Comparison of ENCODE assay signal across 14 mouse cellular contexts in the genomic region with DNA sequence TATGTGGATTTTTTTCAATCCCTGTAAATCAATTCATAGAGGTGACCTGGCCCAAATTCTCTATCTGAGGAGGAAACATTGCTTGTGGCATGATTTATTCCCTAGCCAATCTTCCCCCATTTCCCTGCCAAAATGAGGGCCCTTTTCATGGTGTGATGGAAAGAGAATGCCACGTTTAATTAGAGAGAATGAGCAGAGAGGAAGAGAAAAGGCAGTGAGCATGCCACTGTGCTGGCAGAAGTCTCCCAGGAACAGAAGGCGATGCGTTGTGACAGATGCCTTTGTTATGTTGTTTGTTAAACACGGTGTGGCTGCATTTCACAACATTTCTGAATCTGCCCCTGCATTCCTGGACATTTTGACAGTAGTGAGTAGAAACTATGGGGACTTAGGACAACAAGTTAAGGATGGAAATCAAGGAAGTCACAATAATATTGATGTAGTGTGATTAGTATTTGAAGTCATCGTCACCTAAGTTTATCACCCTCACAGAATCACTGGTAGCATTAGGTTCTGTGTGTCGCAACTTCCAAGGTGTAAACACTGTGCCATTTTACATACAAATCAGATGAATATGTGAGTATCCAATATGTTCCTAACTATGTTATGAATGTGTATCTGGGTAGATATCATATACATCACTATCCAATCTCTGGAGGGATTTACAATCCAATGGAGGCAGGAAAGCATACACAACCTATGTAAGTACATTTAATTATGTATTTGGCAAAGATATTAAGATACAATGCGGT.
DNase-seq lines count a peak whose midpoint lies in the region; ATAC-seq lines count a peak whose summit lies in the region.
"Had no signal": no experiment of that assay in that cellular context is flagged by ENCODE, and none has a peak within 500 bp of the region (broad histone marks: within the 10 kb centered on the region; RNA-seq: fewer than 3 reads in every experiment).

No protein-coding gene starts in this region.

- H3K9ac ChIP-seq in hindbrain, embryonic 11.5 days (ENCODE audit: low read depth, low read length): no peak overlapping the region
- no peak overlapping the region for H3K9ac ChIP-seq in hindbrain, embryonic 14.5 days
- no peak overlapping the region for H3K9ac ChIP-seq in midbrain, embryonic 14.5 days (replicated peaks; ENCODE audit: low read length)
- H3K9ac ChIP-seq: heart, embryonic 12.5 days; neural tube, embryonic 12.5 days had no signal

- no peak overlapping the region for H3K4me2 ChIP-seq in hindbrain, embryonic 11.5 days (replicated peaks; ENCODE audit: low read depth, low read length)
- H3K4me2 ChIP-seq in hindbrain, embryonic 14.5 days (replicated peaks): no peak overlapping the region
- H3K4me2 ChIP-seq in midbrain, embryonic 14.5 days (ENCODE audit: low read length): no peak overlapping the region
- H3K4me2 ChIP-seq: heart, embryonic 12.5 days; neural tube, embryonic 12.5 days had no signal

- 55% methylated on average over 7 of the region's 7 CpGs for WGBS in hindbrain, embryonic 11.5 days
- 51% methylated on average over 7 of the region's 7 CpGs for WGBS in hindbrain, embryonic 10.5 days
- WGBS in hindbrain, embryonic 14.5 days: 38% methylated on average over 7 of the region's 7 CpGs
- whole genome bisulfite sequencing in midbrain, embryonic 14.5 days: 42% methylated on average over 7 of the region's 7 CpGs

- no peak for DNase-seq in hindbrain, embryonic 11.5 days (ENCODE audit: low spot score)
- no peak for DNase-seq in hindbrain, embryonic 10.5 days (ENCODE audit: low spot score)
- DNase-seq in hindbrain, embryonic 14.5 days (ENCODE audit: low spot score): peak; percentile 45
- peak; percentile 56 for DNase-seq in midbrain, embryonic 14.5 days
- no peak for DNase-seq in adrenal gland, adult 18-20 months (ENCODE audit: low spot score in 2 of 2)
- no peak for DNase-seq in adrenal gland, adult (ENCODE audit: inconsistent age in 2 of 2, low spot score in 1 of 2)
- DNase-seq: adrenal gland, postnatal 14 days; B cell, adult 2 months; liver; lung, postnatal 36 days had no signal

- ATAC-seq in hindbrain, embryonic 11.5 days (ENCODE audit: low FRiP score): 0 out of 2 replicates have a peak, but pooled peaks have one; percentile 49
- peak; percentile 99 for ATAC-seq in cerebellum, adult (ENCODE audit: insufficient number of reproducible peaks, low FRiP score, low TSS enrichment)
- ATAC-seq in hindbrain, embryonic 14.5 days (ENCODE audit: low FRiP score): peak; percentile 77; the same call in 1 of the 2 replicates
- ATAC-seq in midbrain, embryonic 14.5 days (ENCODE audit: low FRiP score, low TSS enrichment): peak; percentile 50; the same call in 1 of the 2 replicates
- no peak for ATAC-seq in megakaryocyte progenitor cell, adult 5-6 weeks (replicated peaks; ENCODE audit: poor library complexity)

- no peaks in the 10 kb centered on the region for H3K36me3 ChIP-seq in hindbrain, embryonic 11.5 days (ENCODE audit: control insufficient read depth, insufficient read depth, low read length)
- no peaks in the 10 kb centered on the region for H3K36me3 ChIP-seq in hindbrain, embryonic 10.5 days
- no peaks in the 10 kb centered on the region for H3K36me3 ChIP-seq in hindbrain, embryonic 14.5 days (replicated peaks; ENCODE audit: control insufficient read depth, insufficient read depth)
- H3K36me3 ChIP-seq in midbrain, embryonic 14.5 days (ENCODE audit: control insufficient read depth, insufficient read depth, low read length): no peaks in the 10 kb centered on the region
- H3K36me3 ChIP-seq: heart, embryonic 12.5 days; neural tube, embryonic 12.5 days had no signal

- H3K4me1 ChIP-seq in hindbrain, embryonic 11.5 days (replicated peaks; ENCODE audit: control insufficient read depth, insufficient read depth, low read length): no peaks in the 10 kb centered on the region
- H3K4me1 ChIP-seq in hindbrain, embryonic 10.5 days (replicated peaks): 0 out of 2 replicates have a peak, but pooled peaks cover 4% of the 10 kb centered on the region
- peaks cover 6% of the 10 kb centered on the region for H3K4me1 ChIP-seq in hindbrain, embryonic 14.5 days (replicated peaks; ENCODE audit: control insufficient read depth, insufficient read depth, low read length)
- no peaks in the 10 kb centered on the region for H3K4me1 ChIP-seq in midbrain, embryonic 14.5 days (ENCODE audit: control insufficient read depth, insufficient read depth, low read length)
- H3K4me1 ChIP-seq: heart, embryonic 12.5 days had no signal

- no peak overlapping the region for H3K27ac ChIP-seq in hindbrain, embryonic 11.5 days (ENCODE audit: low read depth, low read length)
- no peak overlapping the region for H3K27ac ChIP-seq in hindbrain, embryonic 10.5 days
- no peak overlapping the region for H3K27ac ChIP-seq in hindbrain, embryonic 14.5 days
- no peak overlapping the region; the same call in 1 of the 2 replicates for H3K27ac ChIP-seq in midbrain, embryonic 14.5 days (replicated peaks; ENCODE audit: low read depth, low read length)
- H3K27ac ChIP-seq: neural tube, embryonic 12.5 days had no signal

- H3K9me3 ChIP-seq in hindbrain, embryonic 11.5 days (ENCODE audit: control insufficient read depth, low read length): no peaks in the 10 kb centered on the region
- H3K9me3 ChIP-seq in hindbrain, embryonic 10.5 days: no peaks in the 10 kb centered on the region
- no peaks in the 10 kb centered on the region for H3K9me3 ChIP-seq in hindbrain, embryonic 14.5 days (ENCODE audit: control insufficient read depth, low read length)
- H3K9me3 ChIP-seq in midbrain, embryonic 14.5 days (ENCODE audit: control insufficient read depth, low read length): no peaks in the 10 kb centered on the region
- H3K9me3 ChIP-seq: heart, embryonic 12.5 days; neural tube, embryonic 12.5 days had no signal

- H3K27me3 ChIP-seq in hindbrain, embryonic 11.5 days (ENCODE audit: control insufficient read depth, insufficient read depth, low read length): no peaks in the 10 kb centered on the region
- H3K27me3 ChIP-seq in hindbrain, embryonic 10.5 days (ENCODE audit: insufficient read depth, poor library complexity, severe bottlenecking): no peaks in the 10 kb centered on the region
- H3K27me3 ChIP-seq in hindbrain, embryonic 14.5 days (ENCODE audit: control insufficient read depth, insufficient read depth, low read length): no peaks in the 10 kb centered on the region
- H3K27me3 ChIP-seq in midbrain, embryonic 14.5 days (ENCODE audit: control insufficient read depth, insufficient read depth, low read length): no peaks in the 10 kb centered on the region
- H3K27me3 ChIP-seq: heart, embryonic 12.5 days; neural tube, embryonic 12.5 days had no signal

- H3K4me3 ChIP-seq in hindbrain, embryonic 11.5 days (ENCODE audit: low read depth, low read length): no peak overlapping the region
- H3K4me3 ChIP-seq in hindbrain, embryonic 10.5 days: no peak overlapping the region
- H3K4me3 ChIP-seq in hindbrain, embryonic 14.5 days (replicated peaks; ENCODE audit: low read length): no peak overlapping the region
- H3K4me3 ChIP-seq in midbrain, embryonic 14.5 days (replicated peaks; ENCODE audit: low read depth, low read length): no peak overlapping the region
- H3K4me3 ChIP-seq: heart, embryonic 12.5 days; neural tube, embryonic 12.5 days had no signal

Comparison
In these comparisons a context has a peak if more than half of its experiments do, and no peak if none do; other contexts are left out.
1. DNase-seq: peak in hindbrain, embryonic 14.5 days (single experiment) and midbrain, embryonic 14.5 days (single experiment); none in hindbrain, embryonic 11.5 days (single experiment), hindbrain, embryonic 10.5 days (single experiment), adrenal gland, adult 18-20 months (0 of 2) and adrenal gland, adult (0 of 2).